Mouse (Mus musculus) thymus, postnatal 25 days (tissue): Measurements from ENCODE around the gene Cdk11b.
A peak's percentile ranks its signal among the peaks of the same experiment; 100 is the strongest.

Experiments used
- DNase-seq: peaks from one replicate; pipeline ENCODE4 v3.0.0; 2022

Cdk11b gene

DNA sequence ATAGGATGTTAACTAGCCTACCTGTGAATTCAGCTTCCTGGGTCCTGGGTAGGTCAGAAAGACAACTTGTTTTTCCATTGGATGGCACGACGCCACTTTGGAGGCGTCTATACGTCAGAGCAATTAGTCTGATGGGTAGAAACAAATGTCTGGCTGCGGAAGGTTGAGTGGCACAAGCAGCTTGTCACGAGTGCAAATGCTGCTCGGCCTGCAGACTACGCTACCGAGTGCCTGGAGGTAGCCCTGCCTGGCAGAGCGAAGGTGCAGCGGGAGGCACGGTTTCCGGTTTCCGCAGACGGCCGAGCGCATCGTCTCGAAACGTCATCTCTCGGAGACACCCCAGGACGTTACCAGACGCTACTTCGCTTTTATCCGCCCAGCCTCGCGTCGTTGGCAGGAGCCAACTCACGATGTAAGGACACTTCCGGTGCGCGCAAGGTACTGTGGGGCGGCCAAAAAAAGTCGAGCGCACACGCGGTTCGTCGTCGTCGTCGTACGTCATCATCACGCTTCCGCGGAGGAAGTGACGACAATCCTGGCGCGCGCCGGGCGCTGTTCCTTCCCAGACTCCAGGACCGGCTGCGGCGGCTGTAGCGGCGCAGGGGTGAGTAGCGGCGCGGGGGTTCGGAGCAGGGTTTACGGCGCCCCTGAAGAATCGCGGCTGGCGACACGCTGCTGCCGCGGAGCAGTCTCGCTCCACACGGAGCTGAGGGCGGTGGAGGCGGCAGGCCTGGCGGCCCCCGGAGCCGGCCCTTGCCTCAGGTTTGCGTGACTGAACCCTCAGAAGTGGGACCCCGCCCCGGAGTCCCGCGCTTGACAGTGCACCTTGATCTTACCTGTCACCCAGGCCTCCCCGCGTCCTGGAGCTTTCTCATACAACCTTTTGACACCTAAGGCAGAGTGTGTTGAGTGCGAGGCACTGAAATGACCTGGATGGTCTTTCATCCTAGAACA, at the start of gene Cdk11b:
Gene Cdk11b (plus strand): TSS at position 517 of the 954 bp plus-strand sequence.
- peak; percentile 94 for DNase-seq

DNA sequence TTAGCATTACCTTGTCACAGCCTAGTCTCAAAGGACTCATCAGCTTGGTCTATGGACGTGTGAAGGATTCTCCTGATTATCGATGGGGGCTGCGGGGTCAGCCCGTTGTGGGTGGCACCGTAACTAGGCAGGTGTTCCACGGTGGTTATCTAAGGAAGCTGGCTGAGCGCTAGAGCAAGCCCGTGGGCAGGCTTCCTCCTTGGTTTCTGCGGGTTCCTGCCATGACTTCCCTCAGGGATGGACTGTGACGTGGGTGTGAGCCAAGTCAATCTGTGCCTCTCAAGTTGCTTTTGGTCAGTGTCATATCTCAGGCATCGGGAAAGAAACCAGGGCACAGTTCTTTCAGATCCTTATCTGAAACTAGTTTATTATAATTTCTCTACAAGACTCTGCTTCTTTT, 49.7 kb upstream of the Cdk11b start:
- DNase-seq: no peak

DNA sequence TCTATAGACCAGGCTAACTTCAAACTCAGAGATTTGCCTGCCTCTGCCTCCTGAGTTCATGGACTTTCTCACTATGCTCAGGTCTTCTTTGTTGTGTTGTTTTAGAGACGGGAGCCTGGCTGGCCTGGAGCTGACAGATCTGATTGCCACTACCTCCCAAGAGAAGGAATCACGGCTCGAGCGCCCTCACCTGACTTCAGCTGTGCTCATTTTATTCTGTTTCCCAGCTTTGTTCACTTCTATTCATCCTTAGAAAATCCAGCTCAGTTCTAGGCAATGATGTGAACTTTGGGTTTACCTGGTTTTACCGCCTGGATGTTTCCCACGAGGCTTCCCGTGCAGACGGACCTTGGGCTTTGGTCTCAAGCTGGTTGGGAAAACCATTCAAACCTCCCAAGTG, 49.1 kb upstream of the Cdk11b start:
- DNase-seq: no peak

DNA sequence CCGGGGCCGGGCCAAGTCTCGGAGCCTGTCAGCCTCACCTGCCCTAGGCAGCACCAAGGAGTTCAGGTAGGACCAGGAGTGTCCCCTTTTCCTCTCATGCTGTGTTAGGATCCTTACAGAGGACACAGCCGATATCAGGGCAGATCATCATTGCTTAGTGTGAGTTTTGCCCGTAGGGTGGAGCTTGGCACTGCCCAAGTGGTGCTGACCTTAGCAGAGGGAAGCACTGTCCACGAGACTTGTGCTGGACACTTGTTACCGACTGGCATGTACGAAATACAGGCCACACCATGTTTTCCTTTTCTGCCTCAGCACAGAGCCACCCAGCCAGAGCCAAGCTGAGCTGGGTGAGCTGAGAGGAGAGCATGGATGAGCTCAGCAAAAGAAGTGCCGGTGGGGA, 47.5 kb upstream of the Cdk11b start:
- no peak for DNase-seq

DNA sequence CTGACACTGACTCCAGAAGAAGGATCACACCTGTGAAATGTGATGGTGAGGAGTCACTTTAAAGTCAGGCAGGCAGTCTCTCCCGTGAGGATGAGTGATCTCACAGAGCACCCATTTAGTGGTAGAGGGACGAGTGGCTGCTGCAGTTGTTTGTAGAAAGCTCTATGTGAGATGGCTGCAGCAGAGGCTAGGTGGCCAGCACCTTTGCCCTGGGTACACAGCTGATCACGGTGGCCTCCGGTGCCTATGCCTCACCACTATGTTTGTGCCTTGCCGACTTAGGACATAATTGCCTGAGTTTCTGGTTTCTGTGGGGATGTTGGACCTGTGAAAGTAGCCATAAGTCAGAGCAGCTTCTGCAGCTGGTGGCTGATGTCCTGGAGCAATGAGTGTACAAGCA, 46.9 kb upstream of the Cdk11b start:
- no peak for DNase-seq

DNA sequence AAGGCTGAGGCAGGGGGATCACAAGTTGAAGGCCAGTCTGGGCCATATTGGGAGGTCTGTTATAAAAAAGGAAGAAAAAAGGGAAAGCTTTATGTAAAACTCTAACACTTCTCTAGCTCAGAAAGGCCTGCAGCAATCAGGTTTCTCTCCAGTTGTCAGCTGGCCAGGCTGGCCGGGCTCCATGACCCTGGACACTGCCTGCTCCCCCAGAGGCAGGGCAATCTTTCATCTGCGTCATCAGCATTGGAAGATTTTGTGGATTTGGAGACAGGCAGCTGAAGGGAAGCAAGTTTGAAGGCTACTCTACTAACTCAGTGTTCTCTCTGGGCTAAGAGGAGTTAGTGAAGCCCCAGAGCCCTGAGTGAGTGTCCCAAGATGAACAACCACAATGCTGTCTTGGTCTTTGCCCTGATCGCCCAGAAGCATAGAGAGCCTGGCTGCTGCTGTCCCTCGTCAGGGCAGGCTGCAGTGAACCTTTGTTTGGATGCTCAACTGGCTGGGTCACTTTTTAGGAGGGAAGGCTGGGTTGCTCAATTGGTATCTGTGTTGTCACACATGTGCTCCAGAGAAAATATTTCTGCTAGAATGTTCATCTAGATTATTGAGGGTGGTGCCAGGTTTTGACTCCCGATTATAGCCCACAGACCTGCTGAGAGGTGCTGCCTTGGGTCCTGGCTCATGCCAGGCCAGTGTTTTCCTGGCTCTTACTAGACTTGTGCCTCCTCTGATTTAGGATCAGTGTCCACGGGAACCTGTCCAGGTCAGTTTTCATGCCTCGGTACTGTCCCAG, 46.1 kb upstream of the Cdk11b start:
- no peak for DNase-seq

DNA sequence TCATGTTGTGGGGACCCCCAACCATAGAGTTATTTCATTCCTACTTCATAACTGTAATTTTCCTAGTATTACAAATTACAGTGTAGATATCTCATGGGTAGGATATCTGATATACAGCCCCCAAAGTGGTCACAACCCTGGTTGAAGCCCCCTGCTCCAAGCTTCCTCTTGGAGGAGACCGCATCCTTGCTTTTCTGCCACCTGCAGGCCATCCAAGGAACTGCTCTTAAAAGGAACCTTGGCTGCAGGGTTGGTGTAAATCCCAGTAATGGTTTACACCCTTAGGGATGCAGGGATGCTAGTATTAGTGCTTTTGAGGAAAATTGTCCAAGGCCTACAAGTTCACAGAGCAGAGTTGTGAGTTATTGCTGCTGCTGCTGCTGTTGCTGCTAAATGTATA, 44.2 kb upstream of the Cdk11b start:
- DNase-seq: peak; percentile 48

DNA sequence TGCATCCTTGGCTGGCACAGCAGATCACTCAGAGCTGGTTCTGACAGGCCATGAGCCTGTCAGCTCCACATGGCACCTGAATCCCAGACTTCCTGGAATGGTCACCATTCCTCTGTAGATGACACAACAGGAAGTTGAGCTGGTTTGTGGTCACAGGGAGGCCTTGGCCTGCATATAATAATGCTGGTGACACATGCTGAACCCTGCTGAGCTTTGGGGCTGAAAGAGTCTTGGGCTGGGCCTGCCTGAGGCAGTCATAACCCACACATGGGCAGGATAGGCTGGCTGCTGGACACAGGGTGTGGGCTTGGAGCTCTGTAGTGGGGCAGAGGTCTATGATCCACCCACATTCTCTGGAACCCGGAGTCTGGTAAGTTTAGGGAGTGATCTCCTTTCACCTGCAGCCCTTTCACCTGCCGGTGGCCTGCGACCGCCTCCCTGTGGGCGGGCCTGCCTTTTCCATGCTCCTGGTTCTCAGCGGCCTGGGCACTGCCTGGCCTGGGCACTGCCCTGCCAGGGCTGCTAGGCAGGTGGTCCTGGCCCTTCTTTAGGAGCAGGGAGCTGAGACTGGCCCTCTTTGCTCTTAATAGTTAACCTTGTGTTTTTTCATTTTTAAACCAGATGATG, 42.3 kb upstream of the Cdk11b start:
- DNase-seq: no peak

DNA sequence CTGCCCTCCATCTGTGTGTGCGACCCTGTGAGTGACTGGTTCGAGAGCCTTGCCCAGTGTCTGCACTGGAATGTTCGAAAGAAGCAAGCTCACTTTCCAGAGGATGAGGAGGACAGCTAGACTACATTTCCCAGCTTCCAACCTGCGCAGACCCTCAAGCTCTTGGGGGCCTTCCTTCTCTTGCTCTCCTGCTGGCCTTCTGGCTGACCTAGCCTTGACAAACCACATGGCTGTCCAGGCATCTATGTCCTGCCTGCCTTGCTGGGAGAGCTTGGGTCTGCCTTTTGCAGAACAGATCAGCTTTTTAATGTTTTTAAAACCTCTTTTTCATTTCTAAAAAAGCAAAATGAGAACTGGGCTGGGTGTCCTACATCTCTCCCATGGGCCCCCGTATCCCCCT, 35.3 kb upstream of the Cdk11b start:
- DNase-seq: no peak

DNA sequence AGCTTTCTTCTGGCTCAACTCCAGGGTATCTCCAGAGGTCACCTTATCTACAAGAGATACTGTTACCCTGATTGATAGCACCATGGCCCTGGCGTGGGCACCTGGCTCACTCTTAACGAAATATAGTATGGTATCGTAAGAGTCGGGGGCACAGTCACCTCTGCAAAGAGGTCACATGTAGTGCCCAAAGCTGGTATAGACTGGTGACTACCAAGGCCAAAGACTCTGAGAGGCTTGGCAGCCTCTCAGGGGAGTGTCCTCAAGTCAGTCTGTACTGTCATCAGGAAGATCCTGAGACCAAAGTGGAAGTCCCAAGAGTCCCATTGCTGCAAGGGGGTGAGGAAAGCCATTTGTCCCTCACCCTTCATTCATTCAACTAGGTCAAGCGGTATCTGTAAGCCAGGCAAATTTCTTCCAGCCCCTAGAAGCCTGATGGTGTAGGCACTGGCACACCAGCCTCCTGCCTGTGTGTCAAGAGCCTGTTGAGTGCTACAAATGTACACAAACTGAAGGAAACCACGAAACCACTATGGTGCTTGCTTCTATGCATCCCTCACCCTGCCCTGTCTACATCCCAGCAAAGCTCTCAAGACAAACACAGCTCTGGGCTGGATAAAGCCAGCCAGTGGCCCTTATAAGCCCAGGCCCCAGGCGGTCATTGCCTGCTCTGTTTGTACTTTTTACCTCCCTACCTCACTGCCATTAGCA, 33.5 kb upstream of the Cdk11b start:
- no peak for DNase-seq

DNA sequence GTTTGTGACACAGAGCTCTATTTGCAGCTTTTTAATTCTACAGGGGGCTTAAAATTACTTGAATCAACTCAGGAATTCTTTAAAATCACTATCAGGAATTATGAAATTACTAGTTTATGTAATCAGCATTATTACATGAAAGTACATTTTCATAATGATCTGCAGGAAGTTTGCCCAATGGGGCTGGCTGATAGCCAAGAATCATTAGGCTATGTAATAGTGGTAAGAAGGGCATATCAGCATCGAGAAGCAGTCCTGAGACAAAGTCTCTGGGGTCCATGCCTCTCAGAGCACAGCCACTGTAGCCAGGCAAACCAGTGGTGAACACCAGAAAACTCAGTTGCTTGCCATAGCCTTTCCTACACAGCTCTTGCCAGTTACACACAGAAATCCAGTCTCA, 30.9 kb upstream of the Cdk11b start:
- DNase-seq: no peak

DNA sequence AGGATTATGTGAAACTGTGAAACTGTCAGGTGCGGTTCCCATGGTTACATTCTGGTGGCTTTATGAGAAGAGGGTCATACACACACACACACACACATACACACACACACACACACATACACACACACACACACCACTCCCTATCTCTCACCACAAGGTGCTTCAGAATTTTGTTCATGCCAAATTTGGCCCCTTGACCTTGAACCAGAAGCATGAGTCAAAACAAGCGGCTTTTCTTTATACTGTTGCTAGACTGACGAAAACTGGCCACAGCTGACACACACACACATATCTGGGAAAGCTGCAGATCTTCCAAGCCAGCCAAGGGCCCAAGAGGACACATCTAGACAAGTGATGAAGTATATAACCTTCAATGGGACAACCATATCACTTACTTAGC, 28.9 kb upstream of the Cdk11b start:
- DNase-seq: no peak

DNA sequence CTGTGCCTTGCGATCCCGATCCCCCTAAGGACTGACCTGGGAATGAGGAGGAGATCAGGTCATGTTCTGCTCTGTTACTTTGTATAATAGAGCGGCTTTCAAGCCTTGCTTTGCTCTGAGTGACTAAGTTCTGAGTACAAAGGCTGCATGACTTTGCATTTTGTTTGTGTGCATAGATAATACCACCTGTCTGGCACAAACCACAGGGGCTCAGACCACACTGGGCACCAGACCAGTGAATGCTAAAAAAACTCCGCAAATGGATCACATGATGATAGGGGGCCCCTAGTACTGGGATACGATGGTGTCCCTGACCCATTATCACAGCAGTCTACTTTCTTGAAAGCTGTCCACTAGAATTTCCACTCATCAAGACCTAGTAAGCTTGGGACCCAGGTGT, 28.0 kb upstream of the Cdk11b start:
- DNase-seq: no peak

DNA sequence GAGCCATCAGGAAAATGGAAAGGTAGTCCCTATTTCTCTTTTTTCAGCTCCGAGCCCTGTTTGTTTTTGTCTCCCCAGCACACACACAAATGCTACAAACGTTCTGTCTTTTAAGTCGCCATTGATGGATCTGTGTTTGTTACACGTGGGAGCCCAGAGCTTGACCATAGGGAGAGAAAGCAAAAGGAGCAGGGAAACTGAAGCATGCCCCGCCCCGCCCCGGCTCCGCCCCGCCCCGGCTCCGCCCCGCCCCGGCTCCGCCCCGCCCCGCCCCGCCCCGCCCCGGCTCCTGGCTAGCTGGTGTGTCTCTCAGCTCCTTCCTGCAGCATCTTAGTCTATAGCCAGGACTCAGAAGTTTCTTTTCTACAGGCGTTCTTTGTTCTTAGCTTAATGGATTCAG, 26.1 kb upstream of the Cdk11b start:
- no peak for DNase-seq

DNA sequence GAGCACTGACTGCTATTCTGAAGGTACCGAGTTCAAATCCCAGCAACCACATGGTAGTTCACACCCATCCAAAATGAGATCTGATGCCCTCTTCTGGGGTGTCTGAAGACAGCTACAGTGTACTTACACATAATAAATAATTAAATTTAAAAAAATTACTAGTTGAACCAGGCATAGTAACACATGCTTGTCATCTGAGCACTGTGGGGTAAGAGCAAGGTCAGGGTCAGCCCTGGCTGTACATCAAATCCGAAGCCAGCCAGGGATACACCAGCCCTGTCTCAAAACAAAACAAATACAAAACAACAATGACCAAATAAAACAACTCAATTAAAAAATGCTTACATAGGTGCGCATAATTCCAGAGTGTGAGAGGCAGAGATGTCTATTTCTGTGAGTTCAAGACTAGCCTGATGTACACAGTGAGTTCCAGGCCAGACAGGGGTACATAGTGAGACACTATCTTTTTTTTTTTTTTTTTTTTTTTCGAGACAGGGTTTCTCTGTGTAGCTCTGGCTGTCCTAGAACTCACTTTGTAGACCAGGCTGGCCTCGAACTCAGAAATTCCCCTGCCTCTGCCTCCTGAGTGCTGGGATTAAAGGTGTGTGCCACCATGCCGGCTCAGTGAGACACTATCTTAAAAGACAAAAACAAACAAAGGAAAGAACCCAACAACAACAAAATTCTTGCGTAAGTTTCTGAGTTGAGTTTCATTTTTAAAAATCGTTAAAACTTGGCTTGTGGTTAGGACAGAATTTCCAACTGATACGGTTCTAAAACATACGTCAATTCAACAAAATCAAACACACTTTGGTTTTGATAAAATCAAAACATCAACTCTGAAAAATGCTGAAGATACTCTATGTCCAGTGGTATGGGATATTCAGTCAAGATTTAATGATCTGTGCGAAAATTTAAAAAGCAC, 24.5 kb upstream of the Cdk11b start:
- no peak for DNase-seq

DNA sequence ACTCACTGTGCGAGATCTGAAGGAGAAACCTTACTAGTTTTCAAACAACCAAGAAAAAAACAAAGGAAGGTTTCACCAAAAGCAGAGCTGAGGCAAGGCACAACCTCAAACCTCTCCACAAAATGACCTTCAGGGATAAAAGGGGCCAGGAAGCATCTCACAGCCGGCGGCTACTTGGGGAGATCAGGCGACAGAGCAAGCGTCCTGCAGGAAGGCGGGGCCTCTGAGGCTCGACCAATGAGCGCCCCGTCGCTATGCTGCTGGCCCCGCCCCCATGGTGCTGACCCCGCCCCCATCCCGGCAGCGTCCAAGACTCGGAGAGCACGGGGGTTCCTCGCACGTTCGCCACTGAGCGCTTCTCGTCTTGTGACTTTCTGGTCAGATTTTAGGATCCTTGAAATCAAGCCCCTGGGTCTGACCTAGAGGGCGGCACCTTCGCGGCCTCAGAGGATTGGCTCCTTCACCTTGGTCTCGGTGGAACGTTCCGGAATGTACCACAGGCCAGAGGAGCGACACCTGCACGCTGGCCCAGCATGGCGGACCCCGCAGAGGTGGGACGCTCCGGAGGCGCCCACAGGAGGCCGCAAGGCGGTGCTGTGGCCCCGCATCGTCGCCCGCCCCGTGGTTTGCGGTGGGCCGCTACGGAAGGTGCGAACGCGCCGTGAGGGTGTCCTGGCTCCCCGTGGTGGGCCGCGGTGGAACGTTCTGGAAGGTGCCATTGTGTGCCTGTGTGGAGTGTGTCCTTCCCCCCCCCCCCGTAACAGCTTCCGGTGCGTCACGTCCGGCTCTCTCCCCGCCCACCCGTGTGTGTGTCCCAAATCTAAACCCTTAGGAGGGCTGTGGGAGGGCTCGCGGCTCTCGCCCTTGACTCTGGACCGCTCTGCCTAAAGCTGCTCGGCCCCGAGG, 23.3 kb upstream of the Cdk11b start, which contains the start of gene Slc35e2:
Gene Slc35e2 (plus strand): TSS at position 326 of the 906 bp plus-strand sequence.
- peak; percentile 95 for DNase-seq

DNA sequence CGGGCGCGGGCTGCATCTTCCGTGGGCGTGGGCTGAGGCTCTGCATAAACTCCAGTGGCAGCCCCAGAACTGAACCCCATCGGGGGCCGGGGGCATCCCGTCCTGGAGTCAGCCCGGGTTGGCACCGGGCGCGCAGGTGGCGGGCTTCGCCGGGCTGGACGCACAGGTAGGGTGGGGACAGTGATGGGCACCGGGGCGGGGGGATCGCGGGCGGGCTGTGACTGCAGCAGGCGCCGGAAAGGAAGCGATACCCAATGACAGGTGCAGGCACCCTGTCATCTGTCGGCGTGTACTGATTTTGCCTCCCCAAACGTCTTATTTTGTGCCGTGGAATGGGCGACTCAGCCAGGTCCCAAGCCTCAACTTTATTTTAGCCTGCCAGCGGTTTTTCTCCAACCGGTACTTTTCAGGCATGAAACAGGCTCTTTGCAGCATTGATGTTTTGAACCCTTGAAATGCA, 22.6 kb upstream of the Cdk11b start:
- no peak for DNase-seq

DNA sequence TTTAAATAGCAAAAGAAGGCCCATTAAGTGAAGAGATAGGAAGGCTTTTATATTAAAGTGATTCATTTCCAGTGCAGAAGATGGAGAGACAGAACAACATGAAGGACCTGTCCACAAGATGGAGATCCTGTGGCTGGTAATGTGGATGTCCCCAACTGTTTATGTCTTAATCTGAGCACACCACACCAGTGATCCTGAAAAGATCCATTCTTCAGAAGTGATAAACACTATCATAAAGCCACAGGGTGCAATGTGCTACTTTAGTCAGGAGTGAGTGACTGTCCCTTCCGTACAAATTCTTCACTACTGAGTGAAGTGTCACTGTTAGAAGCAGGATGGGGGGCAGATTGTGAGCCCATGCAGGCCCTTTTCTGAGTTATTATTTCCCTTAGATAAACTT, 21.9 kb upstream of the Cdk11b start:
- no peak for DNase-seq

DNA sequence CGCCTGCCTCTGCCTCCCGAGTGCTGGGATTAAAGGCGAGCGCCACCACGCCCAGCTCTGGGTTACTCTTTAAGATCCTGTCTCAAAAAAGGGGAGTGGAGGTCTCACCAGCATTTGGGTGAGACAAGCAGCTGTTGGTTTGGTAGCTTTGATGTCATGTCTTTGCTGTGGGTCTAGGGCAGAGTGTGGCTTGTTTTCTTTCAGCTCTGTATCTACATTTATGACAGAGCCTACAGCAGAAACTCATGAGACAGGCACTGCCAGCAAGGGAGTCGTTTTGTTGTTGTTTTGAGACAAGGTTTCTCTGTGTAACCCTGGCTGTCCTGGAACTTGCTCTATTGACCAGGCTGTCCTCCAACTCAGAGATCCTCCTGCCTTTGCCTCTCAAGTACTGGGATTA, 20.9 kb upstream of the Cdk11b start:
- peak; percentile 16 for DNase-seq

DNA sequence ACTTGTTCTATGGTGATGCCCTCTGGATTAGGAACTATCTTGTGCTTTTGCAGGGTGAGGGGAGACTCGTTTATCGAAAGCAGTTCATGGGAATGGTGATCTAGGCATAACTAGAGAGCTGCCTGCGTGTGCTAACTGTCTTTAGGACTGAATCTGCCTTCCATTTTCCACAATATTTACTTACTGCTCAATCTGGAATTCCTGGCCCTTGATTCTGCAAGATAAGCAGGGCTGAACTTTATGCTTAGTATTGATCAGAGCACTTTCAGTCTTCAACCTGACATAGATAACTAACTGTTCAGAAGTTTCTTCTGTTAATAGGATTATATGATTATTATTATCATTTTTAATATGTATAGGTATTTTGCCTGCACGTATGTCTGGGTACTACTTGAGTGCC, 19.5 kb upstream of the Cdk11b start:
- DNase-seq: no peak

DNA sequence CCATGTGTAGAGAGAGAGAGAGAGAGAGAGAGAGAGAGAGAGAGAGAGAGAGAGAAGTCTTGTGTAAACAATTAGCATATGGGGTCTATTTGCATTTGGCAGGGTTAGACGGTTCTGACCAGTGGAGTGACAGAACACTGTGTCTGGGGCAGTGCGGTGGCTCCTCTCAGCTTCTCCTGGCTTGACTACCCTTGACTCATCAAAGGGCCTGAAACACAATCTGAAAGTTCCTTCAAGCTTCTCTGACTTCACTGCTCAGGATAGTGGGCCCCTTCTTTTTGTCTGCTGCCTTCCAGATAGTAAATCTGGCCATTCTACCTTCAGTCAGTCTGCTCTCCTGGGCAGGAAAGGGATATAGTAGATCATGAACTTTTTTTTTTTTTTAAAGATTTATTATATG, 17.8 kb upstream of the Cdk11b start:
- DNase-seq: no peak
